Mouse (Mus musculus) spleen, postnatal 36 days (tissue): ENCODE results near the gene Spag6.

Source experiments
- DNase-seq, 2 experiments: peaks; one replicate each; pipeline ENCODE4 v3.0.0; 2022; ENCODE audit warnings: low spot score in 2 of 2, mixed read lengths in 1 of 2

The Spag6 gene

DNA sequence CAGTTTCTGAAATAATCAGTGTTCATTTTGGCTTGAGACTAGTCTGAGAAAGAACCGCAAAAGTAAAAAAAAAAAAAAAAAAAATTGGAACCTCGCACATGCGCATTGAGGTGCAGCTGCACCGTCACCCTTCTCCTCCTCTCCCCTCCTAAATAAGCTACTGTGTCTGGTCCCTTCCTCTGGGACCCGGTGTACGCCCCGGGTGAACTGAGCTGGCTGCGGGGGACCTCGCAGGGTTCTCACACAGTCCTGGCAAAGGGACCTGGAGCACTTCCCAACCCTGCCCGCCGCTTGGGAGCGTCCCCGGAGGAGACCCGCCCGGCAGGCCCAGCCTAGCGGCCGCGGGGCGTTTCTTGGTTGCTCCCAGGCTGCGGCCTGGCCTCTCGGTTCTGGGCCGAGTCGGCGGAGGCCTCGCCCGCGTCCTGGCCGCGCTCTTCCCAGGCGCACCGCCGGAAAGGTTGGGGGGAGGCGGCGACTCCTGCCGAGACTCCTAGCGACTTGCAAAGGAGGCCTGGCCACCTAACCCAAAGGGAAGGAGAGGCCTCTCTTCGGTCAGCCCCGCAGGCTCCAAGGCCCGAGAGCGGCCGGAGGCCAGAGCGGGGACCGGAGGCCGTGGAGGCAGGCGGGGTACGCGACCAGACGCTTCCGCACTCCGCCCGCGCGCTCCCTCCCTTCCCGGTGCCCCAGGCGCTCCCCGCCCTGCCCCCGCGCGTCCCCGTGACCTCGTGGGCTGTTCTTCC, at the start of gene Spag6:
Gene Spag6 (plus strand): TSS at position 162 of the 740 bp plus-strand sequence.
- peak; percentile 51 to 53 for DNase-seq

DNA sequence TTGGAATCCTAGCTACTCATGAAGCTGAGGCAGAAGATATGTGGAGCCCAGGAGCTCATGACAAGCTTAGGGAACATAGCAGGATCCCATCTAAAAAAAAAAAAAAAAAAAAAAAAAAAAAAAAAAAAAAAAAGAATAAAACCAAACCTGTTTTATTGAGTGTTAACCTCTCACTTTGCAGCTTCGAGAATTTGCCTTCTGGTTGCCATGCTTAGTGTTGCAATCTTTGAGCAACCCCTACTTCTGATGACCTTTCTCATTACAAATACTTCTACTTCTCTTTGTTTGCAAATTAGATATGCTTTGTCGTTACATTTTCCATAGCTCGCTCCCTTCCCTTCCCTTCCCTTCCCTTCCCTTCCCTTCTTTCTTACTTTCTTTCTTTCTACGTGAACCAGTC, 45.3 kb upstream of the Spag6 start:
- DNase-seq: no peak

DNA sequence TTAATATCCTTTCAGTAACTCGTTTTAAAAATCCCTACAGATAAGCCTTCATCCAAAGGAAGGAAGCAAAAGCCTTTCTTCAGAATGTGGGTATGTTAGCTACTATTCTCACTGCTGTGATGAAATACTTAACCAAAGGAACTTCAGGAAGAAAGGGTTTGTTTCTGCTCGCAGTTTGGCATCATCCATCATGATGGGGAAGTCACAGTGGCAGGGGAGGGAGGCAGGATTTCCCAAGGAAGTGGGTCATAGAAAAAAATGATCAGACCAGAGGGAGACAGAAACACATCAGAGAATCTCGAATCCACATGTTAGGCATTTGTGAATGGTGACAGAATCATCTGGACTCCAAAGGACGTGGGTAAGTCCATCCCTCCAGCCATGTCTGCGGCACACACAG, 39.0 kb upstream of the Spag6 start:
- no peak for DNase-seq

DNA sequence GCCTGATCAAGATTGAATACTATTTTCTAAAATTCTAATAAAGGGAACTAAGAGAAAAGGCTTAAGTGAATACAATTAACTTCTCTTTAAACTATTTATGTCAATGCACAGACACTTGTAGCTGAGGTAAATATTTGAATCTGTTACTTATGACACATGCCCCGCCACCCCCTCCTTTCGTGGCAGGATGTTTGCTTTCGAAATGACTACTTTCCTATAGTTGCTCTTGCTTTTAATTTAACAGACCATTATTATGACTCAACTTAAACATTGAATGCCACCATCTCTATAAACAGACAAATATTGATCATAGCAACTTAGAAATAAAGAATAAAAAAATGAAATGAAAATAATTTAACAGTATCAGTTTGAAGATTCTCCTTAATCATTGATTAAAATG, 29.8 kb upstream of the Spag6 start:
- DNase-seq: no peak

DNA sequence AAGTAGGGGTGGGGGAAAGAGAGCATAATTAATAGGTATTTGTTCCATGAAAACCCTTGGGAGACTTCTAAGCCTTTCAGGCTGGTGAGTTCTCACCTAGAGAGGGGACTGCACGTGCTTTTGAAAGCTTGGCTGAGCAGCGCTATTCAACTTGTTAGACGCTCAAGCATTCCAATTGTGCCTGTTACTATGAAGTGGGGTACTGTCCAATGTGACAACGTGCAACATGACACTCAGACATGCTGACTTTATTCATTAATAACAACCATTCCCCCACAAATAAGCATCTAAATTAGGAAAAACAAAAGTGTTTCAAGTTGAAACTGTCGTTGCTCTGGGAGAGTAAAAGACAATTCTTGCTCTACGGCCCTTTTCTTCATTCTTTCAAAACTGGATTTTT, 22.8 kb upstream of the Spag6 start:
- no peak for DNase-seq

DNA sequence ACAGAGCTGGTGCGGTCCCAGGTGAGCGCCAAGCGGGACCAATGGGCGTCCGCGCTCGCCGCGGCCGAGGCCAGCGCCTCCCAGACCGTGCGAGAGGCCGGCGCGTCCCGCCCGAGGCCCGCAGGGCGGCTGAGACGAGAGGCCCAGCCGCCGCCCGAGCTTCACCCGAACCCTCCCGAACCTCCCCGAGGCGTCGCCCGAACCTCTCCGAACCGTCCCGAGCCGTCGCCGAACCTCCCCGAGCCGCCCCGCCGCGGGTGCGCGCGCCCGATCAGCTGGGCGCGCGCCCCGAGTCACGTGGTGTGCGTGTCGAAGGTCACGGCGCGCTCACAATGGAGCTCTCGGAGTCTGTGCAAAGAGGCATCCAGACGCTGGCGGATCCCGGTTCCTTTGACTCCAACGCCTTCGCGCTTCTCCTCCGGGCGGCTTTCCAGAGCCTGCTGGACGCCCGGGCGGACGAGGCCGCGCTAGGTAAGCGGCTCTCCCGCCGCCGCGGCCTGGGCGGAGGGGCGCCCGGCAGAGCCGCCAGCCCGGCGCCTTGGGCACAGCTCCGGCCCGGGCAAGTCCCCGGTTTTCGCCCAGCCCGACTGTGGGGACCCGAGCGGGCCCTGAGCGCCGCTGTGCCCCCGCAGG, 21.6 kb upstream of the Spag6 start, which contains the start of gene Commd3:
Gene Commd3 (plus strand): TSS at position 252 of the 633 bp plus-strand sequence.
- peak; percentile 85 to 90 for DNase-seq

DNA sequence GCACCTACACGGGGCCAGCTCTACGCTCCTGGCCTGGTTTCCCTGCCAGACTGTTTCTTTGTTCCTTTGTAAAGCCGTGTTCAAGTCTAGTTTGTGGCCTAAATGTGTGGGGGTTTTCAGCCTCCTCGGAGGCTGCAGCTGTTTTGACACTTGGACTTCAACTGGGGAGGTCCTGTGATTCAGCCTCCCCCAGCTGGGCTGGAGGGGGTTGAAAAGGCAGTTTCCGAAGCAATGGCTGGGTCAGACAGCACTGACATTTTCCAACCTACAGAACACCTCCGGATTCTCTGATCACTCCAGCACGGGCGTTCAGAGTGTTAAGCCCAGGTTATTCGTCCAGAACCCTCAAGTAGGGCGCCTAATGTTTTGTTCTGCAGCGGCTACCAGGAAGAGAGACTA, 21.1 kb upstream of the Spag6 start:
- peak in 1 of 2 experiments; percentile 20 for DNase-seq

DNA sequence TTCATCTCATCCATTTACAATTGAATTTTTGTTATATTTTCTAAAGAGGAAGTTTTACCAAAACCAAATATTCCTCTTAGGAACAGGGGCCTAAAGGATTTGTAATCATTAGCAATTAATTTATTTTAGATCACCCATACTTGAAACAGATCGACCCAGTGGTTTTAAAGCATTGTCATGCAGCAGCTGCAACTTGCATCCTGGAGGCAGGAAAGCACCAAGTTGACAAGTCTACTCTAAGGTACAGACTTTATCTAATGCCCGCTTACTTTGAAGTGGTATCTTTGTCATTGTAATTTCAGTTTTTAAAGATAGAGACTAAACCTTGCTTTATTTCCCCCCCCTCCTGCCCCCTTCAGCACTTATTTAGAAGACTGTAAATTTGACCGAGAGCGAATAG, 20.1 kb upstream of the Spag6 start:
- DNase-seq: no peak

DNA sequence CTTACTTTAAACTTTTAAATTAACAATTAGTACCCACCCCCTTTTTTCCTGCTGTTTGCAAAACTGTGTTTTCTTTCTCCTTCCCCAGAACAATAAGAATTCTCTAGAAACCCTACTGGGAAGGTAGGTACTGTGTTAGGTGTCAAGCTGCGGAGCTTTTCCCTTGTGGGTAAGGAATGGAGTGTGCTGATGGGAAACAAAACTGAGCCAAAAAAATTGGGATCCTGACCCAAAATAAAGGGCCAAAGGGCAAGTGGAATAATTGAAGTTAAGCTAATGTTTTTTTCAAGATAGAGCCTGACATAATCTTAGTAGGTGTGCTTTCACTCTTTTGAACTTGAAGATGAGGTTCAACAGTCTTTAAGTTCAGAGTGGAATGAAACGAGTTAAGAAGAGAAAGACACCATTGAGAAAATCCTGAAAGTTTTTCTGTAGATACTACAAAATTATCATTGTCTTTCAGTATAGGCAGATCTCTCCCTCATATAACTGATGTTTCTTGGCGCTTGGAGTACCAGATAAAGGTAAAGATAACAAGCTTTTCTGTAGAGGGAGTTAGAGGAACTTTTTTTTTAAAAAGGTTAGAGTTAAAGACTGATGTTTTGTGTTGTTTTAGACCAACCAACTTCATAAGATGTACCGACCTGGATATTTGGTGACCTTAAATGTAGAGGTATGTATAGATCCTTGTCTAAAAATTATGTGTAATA, 19.5 kb upstream of the Spag6 start:
- no peak for DNase-seq

DNA sequence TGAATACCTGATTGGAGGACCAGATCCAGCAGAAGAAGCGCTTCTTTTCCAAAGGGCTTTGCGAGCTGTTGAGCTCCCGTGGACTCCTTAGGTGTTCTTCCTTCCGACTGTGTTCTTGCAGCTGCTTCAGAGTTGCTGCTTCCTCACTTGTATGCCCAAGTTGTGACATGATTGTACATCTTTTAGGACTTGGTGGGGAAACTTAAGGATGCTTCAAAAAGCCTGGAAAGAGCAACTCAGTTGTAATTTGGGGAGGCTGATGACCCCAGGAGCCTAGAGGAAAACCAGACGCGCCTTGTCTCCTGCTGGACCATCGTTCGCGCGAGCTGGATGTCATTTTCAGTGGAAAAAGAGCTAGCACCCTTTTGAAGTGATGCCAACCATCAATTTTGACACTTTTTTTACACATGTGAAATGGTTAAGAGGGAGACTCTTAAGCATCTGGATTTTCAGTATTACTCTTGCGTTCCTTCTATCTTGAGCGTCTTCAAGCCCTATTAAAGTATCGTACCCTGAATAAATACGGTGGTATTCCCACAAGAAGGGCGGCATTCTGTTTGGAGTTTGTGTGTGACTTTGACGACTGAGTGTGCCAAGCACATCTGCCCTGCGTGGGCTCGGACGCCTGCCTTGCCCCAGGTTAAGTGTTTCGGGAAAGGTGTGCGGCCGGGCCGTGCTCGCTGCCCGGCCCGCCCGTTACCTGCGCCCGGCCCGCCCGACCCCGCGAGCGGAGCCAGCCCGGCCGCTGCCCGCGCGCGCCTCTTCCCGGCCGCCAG, 18.0 kb upstream of the Spag6 start:
- no peak for DNase-seq

DNA sequence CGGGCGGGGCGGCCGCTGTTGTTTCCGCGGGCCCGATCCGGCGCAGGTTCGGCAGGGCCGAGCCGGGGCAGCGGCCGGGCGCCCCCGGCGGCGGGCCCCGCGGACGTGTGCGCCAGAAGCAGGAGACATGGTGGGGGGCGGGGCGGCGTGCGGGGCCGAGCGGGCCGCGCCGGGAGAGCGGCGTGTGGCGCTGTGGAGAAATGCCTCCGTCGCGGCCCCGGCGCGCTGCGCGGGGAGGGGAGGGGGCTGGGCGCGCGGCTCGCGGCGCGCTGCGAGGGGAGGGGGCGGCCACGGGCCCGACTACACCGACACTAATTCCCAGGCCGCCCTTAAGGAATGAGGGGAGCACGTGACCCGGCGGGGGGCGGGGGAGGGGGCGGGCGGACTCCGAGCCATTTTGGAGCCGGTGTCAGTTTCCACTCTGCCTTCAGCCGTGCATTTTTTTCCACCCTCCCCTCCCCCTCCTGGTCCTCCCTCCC, 17.3 kb upstream of the Spag6 start:
- peak; percentile 57 to 61 for DNase-seq

DNA sequence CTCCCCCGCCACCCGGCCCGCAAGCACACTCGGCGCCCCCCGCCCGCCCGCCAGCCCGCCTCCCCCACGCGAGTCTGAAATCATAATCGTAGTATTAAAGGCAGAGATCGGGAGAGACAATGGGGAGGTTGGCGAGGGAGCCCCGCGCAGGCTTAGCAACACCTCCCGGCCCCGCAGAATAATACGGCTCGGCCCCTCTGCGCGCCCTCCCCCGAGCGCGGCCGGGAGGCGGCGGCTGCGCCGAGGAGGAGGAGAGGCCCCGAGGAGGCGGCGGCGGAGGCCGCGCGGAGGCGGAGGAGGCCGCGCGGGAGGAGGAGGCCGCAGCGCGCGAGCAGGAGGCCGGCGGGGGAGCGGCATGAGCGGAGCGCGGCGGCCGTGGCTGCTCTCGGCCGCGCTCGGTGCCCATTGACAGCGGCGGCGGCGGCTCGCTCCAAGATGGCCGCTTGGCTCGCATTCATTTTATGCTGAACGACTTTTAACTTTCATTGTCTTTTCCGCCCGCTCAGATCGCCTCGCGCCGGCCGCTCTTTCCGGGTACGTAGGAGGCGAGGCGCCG, 16.8 kb upstream of the Spag6 start, which contains the start of gene Bmi1:
Gene Bmi1 (plus strand): TSS at position 83 of the 556 bp plus-strand sequence.
- DNase-seq: peak; percentile 59

DNA sequence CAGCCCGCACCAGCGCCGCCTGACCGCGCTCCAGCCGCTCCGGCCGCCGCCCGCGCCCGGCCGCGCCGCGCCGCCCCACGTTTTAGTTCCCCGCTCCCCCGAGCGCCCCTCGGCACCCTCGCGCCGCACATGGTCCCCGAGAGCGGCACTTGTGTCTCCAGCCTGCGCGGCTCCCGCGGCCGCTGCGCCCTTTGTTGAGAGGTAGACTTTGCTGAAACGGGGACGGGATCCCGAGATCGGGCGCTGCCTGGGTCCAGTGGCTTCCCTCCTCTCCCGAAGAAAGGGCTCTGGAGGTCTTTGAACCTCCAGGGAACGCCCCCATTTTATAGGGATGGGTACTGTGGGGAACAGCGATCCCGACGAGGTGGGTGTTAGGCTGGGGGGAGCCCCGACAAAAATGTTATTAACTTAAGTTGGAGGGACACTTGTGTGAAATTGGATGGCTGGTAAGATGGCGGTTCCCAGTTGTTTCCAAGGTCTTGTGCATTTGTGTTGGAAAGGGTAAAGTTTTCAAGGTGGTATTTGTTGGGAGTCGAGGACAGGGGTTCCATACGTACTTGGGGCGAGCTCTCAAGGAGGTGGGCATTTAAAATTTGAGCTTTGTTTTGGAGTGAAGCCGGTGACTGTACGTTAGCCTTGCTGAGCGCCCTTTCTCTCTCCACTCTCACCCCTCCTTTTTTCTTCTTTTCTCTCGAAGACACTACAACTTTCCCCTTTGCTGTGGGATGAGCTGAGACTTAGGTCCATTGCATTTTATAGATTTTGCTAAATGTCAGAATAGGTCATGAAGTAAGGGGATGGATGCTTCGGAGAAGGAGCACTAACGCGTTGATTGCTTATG, 16.0 kb upstream of the Spag6 start:
- DNase-seq: peak; percentile 41 to 51

DNA sequence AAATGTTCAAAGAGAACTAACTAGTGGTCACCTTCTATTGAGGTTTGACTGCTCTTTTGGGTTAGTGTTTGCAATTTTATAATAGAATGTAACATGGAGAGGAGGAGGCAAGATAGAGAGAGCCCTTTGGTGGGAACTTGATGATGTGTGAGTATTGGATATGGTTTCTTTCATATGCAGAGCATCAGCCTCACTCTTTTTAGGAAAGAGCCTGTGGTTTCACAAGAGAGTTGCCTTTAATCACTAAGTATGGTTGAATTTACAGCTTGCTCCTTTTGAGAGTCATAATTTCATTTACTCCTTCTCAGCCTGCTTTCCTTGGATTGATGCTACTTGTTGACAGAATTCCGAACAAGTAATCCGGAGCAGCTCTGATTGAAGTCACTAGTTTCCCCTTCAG, 14.1 kb upstream of the Spag6 start:
- no peak for DNase-seq

DNA sequence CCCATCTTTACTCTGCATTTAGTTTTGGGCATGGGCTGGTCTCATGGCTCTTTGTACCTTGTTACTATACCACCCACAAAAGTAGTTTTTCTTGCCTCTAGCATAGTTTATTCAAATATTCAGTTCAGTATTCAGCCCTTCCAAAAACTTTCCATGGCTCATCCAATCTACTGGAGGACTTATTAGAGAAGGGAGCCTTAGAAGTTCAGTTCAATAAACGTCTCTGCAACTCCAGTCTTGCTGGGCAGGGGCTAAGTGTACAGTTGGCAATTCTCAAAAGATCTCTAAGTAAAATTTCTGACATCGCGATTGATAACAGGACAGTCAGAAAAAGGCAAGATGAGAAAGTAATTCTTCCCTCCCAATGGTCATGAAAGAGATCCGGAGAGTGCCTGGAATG, 13.3 kb upstream of the Spag6 start:
- no peak for DNase-seq

DNA sequence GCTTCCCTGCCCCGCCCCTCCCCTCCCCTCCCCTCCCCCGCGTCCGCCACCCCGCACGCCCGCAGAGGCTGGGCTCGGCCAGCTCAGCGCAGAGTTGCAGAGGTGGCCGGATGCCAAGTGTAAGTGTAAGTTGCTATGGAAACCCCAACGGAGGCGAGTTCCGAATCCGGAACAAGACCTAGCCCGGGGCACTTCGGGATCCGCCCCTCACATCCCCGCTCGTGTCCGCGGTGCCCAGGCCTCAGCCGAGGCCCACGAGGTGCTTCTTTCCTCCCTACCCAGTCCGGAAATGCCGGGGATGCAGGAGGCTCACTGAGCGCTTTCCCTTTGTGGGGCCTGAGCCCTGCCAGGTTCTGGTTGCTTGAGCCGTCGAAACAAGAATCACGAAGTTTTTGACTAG, 12.9 kb upstream of the Spag6 start:
- DNase-seq: peak; percentile 67 to 69

DNA sequence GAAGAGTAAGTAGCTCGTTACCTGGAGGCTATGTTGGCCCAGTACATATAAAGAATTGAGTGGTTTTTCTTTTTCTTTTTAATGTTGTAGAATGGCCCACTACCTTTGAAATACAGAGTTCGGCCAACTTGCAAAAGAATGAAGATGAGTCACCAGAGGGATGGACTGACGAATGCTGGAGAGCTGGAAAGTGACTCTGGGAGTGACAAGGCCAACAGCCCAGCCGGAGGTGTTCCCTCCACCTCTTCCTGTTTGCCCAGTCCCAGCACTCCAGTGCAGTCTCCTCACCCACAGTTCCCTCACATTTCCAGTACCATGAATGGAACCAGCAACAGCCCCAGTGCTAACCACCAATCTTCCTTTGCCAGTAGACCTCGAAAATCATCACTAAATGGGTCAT, 9.8 kb upstream of the Spag6 start:
- no peak for DNase-seq

DNA sequence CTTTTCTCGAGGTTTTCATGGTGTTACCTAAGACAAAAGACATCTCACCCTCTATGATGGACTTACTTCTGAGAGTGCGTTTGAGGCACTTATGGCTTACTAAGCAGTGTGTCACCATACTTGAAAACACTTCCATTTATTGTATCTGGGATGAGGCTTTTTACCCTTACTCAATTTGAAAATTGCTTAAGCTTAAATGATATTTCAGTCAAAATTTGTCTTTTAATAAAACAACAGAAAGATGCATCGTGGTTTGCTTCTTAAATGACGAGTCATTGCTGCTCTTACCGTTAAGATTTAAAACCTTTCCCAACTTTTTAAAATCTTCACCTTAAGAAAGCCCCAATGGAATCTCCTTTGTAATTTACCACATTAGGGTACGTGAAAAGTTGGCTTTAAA, 7.4 kb upstream of the Spag6 start:
- DNase-seq: no peak

DNA sequence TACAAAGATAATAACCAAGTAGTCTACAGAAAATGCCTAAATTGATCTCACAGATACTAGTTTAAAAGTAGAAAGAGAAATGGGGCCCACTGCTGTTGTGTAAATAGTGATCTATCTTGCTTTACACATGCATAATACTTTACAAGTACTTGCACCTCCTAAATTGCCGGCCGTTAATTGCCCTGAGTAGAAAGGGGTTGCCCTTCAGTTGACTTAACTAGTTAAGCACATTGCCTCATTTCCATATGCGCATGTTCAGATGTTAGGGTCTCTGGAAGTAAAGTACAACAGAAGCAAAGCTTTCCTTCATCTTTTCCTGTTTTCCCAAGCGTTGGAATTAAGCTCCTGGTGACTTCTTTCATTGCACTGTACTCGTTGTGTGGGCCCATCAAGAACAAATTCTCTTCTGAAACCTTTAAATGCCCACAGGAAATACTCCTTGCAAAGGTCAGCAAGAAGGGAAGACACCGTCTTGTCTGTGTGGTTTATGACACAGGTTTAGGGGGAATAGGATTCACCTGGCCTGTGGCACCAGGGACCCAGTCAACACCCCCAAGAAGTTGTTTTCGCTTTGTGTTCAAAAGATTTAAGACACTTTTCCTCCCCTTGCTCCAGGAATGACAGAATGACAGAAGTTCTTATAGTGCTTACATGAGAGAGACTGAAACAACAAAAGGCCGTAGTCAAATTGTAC, 6.9 kb upstream of the Spag6 start:
- no peak for DNase-seq

DNA sequence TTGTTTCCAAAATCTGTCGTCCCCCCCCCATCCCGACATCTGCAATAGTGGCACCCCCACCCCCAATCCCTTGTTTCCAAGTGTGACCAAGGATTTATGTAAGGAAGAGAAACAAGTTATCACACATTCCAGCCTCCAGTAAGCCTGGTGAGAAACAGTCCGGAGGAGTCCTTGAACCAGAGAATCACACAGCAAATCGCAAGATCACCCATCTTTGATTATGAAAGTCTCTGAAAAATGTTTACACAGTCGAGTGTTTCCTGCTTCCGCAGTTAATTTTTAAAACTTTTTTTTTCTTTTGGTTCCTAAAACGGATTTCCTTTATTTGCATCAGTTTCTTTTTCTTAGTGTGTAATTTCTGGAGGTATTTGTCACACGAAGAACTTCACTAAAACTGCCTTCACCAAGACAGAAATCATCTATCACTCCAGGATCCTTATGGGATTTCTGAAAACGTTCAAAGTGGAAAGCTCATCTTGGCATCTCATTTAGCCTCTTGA, 6.1 kb upstream of the Spag6 start:
- peak in 1 of 2 experiments; percentile 25 for DNase-seq
